Mouse (Mus musculus) naive thymus-derived CD4-positive, alpha-beta T cell, adult 2 months (primary cell): ENCODE data around the gene D6Wsu163e.
A peak's percentile ranks its signal among the peaks of the same experiment; 100 is the strongest.

Experiments used
- DNase-seq: peaks from one replicate; pipeline ENCODE4 v3.0.0-alpha.2; 2011; ENCODE audit warnings: low read depth

D6Wsu163e gene

DNA sequence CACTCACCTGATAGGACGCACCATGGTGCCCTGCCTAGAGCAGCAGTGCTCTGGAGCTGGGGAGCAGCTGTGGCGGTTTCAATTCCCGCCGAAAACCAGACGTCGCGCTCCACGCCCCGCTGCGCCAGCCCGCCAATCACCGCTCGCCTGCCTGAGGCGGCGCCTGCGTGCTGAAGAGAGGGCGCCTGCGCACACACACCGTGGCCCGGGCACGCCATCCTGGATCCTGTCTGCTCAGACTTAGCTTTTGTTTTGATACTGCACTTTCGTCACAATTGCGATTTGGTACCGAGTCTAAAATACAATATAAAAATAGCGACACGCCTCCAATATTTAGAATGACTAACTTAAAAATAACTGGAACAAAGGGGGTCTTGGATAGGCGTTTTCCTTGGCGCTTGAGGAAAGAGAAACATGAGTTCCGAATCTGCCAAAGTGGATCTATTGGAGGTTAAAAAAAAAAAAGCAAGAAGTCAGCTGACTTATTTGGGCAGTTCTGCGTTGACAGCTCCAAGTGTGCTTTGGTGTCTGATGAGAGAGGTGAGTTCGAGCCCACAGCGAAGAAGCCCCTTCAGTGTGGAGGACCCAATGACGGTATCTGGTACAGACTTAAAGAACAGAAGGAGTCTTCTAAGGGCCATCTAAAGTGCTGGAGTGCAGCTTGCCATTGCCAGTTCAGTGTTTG is at the start of gene D6Wsu163e, which contains the start of gene Rad51ap1:
Gene D6Wsu163e (plus strand): TSS at position 476 of the 685 bp plus-strand sequence.
Gene Rad51ap1 (minus strand): TSS at position 101 of the 685 bp plus-strand sequence.
- peak; percentile 97 for DNase-seq

- DNase-seq = no peak
Measured at GRCm38 (mm10) chr6:126907378-126907777, 32.4 kb upstream of the D6Wsu163e start.

DNA sequence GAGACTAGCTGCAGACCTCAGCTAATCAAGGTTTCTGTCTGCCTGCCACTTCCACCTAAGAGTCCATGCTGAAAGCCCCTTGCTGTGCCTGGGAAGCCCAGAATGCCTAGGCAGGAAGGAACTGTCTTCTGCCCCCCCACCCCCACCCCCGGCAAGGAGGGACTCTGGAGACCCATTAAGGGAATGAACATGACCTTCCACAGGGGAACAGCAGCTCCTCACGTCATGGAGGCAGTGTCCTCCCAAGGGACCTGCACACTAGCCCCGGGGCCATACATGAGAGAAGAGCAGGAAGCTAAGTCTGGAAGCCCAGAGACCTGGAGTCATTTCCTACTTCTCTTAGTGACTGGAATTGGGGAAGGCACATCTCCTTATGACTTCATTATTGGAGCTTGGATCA is 31.9 kb upstream of the D6Wsu163e start:
- DNase-seq = no peak

DNA sequence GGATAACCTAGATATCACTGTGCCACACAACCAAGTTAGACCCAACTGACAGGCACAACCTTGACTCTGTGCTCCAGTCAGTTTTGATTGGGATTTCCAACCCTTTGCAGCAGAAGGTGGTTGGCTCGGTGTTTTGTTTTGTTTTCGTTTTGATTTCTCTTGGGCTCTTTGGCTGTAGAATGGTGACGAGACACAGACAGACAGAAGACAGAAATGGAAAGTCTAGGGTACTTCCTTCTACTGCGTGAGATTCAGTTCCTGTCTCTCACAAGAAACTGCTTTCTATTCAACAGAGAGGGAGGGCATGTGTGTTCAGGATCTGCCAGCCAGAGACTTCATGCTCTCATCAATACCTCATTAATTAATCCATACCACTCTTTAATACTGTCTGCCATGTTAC is 29.0 kb upstream of the D6Wsu163e start:
- DNase-seq = peak; percentile 29

DNA sequence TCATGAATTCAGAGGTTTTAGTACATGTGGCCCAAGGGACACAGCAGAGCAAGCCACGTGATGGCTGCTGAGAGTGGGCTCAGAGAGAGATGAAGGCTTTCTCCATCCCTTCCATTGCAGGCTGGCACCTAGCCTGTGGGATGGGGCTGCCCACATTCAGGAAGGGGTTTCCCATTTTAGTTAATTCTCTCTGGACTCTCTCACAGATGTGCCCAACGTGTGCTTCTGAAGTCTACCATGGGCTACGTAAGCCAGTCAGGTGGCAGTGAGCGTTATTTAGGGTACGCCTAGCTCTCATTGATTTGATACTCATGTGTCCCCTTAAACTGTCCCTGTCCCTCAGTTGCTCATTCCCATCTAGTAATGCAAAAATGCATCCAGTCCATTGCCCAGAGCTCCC is 24.8 kb upstream of the D6Wsu163e start:
- no peak for DNase-seq

GRCm38 (mm10) chr6:126921111-126921881 is 18.5 kb upstream of the D6Wsu163e start, which contains the start of gene Dyrk4:
TSS of gene Dyrk4 (minus strand) at chr6:126921839.
- DNase-seq = peak; percentile 21

GRCm38 (mm10) chr6:126932896-126933295 is 6.9 kb upstream of the D6Wsu163e start:
- no peak for DNase-seq

DNA sequence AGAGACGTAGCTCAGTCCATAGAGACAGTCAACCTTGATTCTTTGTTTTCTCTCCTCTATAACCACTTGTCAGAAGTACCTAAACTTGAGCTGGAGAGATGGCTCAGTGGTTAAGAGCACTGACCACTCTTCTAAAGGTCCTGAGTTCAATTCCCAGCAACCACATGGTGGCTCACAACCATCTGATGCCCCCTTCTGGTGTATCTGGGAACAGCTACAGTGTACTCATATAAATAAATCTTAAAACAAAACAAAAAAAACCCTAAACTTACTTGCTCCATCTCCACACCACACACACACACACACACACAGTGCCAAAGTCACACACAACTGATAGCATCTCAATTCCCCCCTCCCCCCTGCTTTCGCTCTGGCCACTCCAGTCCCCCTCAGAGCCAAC is 1.7 kb upstream of the D6Wsu163e start:
- peak; percentile 35 for DNase-seq

GRCm38 (mm10) chr6:126938853-126939486 is 792 bp upstream of the D6Wsu163e start:
- DNase-seq = no peak

DNA sequence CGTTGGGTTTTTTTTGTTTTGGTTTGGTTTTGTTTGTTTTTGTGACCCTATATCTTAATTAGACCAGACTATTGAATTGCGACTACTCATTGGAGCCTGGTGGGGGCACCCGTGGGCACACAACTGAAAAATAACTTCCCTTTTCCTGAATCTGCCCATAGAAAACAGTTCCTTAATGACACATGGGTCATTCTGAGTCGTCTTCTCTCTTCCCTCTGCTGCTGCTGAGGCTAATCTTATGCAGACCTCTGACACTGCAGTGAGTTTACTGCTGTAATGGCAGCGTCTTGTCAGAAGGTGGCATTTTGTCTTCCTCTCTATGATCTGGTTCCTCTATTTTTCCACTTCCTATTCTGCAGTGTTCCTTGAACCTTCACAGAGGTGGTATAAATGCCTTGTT is 689 bp downstream of the D6Wsu163e start:
- peak; percentile 55 for DNase-seq

- DNase-seq = peak; percentile 29
Measured at GRCm38 (mm10) chr6:126948336-126948735, 8.6 kb downstream of the D6Wsu163e start.

DNA sequence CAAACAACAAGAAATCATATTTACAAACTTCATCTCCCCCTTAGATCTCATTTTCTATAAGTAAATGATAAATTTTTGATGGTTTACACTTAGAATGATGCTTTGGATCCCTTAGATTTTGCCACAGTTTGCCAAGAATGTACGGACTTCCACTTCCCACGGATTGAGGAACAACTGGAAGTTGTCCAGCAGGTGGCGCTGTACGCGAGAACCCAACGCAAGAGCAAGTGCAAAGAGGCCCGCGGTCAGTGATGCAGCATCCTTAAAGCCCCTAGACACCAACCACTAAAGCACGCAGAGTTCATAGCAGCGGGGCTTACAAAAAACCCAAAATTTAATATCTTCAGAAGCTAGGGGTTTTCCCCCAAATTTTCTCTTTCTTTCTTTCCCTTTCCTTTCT is 16.0 kb downstream of the D6Wsu163e start:
- DNase-seq = peak; percentile 82

DNA sequence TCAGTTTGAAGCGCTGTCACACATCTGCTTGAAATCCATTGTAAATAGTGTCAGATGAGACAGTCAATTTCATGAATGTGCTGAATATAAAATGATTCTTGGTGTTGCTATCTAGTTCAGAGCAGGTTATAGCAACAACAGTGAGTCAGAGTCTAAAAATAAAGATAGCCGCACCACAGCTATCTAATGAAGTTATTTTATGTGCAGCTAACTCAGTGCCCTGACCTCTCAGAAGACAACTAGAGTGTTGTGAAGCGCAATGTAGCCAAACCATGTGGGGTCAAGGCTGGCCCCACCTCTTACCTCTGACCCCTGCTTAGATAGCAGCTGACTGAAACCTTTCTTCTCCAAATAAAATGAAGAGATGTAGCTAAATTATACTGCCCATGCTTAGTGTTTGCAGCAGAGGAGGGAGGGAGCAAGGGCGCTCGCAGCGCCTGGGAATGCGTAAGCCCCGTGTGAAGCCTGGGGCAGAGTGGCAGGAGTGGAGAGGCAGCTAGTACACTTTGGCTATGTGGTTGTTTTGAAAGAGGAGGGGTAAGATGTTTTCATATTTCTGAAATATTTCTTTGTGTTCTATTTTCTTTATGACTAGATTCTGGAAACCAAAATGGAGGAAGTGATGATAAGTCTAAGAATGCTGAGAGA is 21.7 kb downstream of the D6Wsu163e start:
- DNase-seq = no peak

DNA sequence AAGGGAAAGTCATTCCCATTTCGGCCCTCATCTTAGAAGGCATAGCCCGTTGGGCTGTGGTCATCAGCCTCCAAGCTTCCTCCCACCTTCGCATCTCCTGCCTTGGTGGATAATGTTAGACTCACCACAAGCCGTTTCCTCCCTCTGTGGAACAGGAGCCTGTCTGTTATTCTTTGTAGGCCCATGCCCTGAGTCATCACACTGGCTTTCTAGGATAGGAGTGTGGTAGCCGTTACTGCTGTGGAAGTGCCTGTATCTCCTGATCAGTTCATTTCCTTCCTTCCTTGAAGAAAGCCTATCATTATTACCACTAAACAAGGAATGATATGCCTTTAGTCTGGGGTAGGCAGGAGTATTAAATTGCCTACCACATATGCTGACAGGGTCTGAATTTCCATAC is 22.9 kb downstream of the D6Wsu163e start:
- DNase-seq = no peak

DNA sequence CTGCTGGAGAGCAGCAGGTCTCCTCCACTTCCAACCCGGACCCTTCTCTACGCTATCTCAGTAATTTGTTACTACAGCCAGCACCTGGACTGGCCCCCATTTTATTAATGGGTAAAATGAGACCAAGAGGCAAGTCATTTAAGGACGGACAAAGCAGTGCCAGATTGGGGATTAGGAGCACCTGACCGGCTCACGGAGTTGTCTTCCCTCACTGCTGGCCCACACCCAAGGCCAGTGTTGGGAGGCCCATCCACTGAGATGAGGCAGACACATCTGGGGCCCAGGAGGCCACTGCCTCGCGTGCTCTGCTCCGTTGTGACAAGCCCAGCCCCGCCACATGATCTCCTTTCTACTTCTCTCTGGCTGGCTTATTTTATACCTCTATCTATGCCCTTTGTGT is 23.7 kb downstream of the D6Wsu163e start:
- DNase-seq = no peak

DNA sequence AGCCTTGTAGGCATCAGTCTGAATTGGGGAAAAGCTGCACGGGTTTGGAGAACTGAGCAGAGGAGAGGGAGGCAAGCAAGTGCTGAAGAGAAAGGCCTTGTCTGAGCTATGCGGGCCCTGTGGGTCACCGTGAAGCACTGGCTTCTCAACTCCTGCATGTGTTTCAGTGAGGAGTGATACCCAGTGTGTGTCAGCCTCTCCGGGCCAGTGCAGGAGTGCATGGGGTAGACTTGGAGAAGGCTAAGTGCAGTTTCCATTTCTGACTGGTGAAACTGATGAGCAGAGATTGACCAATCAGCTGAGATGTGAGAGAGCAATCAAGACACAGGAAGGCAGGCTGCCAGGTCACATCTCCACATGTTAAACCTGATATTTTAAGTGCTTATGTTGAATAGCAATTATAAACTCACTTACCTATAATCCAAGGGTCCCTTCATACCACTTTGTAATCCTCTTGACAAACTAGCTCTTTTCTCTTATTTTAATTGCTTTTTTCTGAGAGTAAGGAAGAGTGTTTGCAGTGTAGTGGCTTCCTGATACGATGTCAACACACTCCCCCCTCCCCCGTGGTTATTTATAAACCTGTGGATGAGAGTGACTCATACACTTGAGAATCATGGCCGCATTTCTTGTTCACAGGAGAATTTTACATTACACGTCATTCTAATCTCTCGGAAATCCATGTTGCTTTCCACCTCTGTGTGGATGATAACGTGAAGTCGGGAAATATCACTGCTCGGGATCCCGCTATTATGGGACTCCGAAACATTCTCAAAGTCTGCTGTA is 26.7 kb downstream of the D6Wsu163e start:
- DNase-seq = no peak

- no peak for DNase-seq
Measured at GRCm38 (mm10) chr6:126981539-126982234, 41.9 kb downstream of the D6Wsu163e start.

DNA sequence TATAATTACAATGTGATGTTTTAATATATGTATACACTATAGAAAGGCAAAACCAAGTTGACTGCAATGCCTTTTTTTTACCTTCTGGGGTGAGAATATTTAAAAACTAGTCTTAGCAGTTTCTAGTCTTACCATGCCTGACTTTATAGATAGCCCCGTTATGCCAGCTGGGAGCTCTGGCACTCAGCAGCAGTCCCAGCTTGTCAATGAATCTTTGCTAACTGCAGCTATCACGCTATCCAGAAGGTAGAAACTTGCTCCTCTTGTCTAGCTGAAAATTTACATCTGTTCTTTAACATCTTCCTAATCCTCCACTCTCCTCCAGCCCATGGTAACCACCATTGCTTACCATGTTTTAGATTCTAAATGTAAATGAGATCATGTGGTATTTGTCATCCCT is 53.9 kb downstream of the D6Wsu163e start:
- DNase-seq = no peak

- no peak for DNase-seq
Measured at GRCm38 (mm10) chr6:126995494-126995893, 55.7 kb downstream of the D6Wsu163e start.

GRCm38 (mm10) chr6:126996399-126996798 is 56.6 kb downstream of the D6Wsu163e start:
- no peak for DNase-seq

- no peak for DNase-seq
Measured at GRCm38 (mm10) chr6:127005646-127006045, 65.9 kb downstream of the D6Wsu163e start.
